Mouse (Mus musculus): Measurements from ENCODE around the gene Otub1.

- TF ChIP-seq CTCF (IDR thresholded peaks at IDR 0.05; ENCODE audit: low read depth, low read length) (no peak), GATA1 (IDR thresholded peaks at IDR 0.05; ENCODE audit: borderline replicate concordance, low read length) (no peak), TAL1 (conservative IDR thresholded peaks at IDR 0.05; ENCODE audit: low read depth, low read length) (no peak), GATA2 (IDR thresholded peaks at IDR 0.05; ENCODE audit: borderline replicate concordance, low read depth, low read length) (no peak)
Measured at GRCm38 (mm10) chr19:7240291-7240690, 34.2 kb upstream of the Otub1 start.

All from G1E (cell line).